Mouse (Mus musculus): Measurements from ENCODE around the gene Slc50a1. TPM values are rescaled to one million over a fixed set of nuclear protein-coding genes. Genes with fewer than 3 reads are reported as not detected.

Slc50a1 gene
- total and polyA plus RNA-seq, 2 experiments from 2014 or later = 33.7 to 50.7 TPM

DNA sequence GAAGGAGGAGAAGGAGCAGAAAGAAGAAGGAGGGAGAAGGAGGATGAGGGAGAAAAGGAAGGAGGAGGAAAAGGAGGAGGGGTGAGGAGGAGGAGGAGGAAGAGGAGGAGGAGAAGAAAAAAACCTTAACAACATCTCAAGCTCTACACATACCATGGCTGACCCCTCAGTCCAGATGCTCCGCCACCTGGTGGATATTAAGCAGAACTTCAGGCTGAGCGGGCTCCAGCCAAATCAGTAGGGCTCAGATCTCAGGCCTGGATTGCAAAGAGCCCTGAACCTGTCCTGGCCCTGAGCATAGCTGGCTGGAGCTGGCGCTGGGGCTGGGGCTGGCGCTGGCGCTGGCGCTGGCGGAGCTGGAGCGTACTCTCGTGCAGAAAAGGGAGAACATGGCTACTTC lies 37.7 kb upstream of the Slc50a1 start:
- Histone ChIP-seq H3K36me3 (replicated peaks; ENCODE audit: control insufficient read depth, insufficient read depth, low read length) (no peaks in the 10 kb centered on the region), H3K9me3 (replicated peaks; ENCODE audit: control insufficient read depth, low read length) (no peaks in the 10 kb centered on the region), H3K4me2 (ENCODE audit: low read depth, low read length) (no peak overlapping the region), H3K4me1 (ENCODE audit: control insufficient read depth, insufficient read depth) (no peaks in the 10 kb centered on the region), H3K27me3 (ENCODE audit: control insufficient read depth, insufficient read depth, low read length) (no peaks in the 10 kb centered on the region), H3K9ac (replicated peaks; ENCODE audit: low read depth, low read length) (no peak overlapping the region), H3K27ac (ENCODE audit: low read depth) (no peak overlapping the region), H3K4me3 (ENCODE audit: low read depth, low read length) (no peak overlapping the region)
- peak; percentile 68 for DNase-seq (ENCODE audit: low spot score)
- ATAC-seq (ENCODE audit: insufficient read depth, low read depth) = peak; percentile 77
- TF ChIP-seq CTCF (IDR thresholded peaks at IDR 0.05; ENCODE audit: low read depth) (peak; percentile 93), EP300 (IDR thresholded peaks at IDR 0.05; ENCODE audit: low read depth) (no peak)
- 2% methylated on average over 9 of the region's 9 CpGs for WGBS

DNA sequence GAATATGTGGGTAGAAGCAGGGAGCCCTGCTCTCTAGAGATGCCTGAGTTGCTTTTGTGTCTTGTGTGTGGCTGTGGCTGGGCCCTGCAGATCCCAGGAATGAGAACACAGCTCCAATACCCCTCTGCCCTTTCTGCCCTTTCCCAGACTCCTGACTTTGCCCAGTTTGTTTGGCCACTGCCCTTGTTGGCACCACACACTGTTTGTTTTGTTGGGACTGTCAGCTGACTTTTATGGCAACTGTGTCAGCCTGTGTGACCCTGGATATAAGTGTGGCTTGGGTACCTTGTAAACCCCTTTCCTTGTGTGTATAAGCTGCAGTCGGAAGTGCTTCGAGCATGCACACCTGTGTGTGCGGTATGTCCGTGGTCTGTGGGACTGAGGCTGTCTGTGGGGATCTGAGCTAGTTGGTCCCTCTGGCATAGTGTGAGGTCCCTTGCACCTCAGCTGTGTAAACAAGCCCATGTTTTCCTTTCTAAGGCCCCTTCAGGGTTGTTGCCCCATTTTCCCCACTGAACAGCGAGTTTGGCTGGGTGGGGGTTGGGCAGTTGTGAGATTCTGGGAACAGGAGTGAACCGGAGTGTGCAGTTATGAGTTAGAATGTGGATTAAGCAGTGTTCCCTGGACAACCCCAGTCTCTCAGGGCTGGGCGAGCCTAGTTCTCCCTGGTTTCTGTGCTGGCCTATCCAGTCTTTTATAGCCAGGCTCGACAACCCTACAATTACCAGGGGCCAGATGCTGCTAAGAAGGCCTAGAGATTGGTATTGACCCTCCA lies 35.4 kb upstream of the Slc50a1 start:
- no peaks in the 10 kb centered on the region for H3K9me3 ChIP-seq (replicated peaks; ENCODE audit: control insufficient read depth, low read length)
- WGBS = 79% methylated on average over 8 of the region's 8 CpGs
- no peak overlapping the region for H3K27ac ChIP-seq (ENCODE audit: low read depth)
- TF ChIP-seq CTCF (IDR thresholded peaks at IDR 0.05; ENCODE audit: low read depth) (no peak), EP300 (IDR thresholded peaks at IDR 0.05; ENCODE audit: low read depth) (no peak)
- ATAC-seq (ENCODE audit: insufficient read depth, low read depth) = no peak
- H3K27me3 ChIP-seq (ENCODE audit: control insufficient read depth, insufficient read depth, low read length) = no peaks in the 10 kb centered on the region
- no peak for DNase-seq (ENCODE audit: low spot score)
- no peak overlapping the region for H3K4me2 ChIP-seq (ENCODE audit: low read depth, low read length)
- H3K36me3 ChIP-seq (replicated peaks; ENCODE audit: control insufficient read depth, insufficient read depth, low read length) = no peaks in the 10 kb centered on the region
- H3K9ac ChIP-seq (replicated peaks; ENCODE audit: low read depth, low read length) = no peak overlapping the region
- H3K4me1 ChIP-seq (ENCODE audit: control insufficient read depth, insufficient read depth) = no peaks in the 10 kb centered on the region
- H3K4me3 ChIP-seq (ENCODE audit: low read depth, low read length) = no peak overlapping the region

DNA sequence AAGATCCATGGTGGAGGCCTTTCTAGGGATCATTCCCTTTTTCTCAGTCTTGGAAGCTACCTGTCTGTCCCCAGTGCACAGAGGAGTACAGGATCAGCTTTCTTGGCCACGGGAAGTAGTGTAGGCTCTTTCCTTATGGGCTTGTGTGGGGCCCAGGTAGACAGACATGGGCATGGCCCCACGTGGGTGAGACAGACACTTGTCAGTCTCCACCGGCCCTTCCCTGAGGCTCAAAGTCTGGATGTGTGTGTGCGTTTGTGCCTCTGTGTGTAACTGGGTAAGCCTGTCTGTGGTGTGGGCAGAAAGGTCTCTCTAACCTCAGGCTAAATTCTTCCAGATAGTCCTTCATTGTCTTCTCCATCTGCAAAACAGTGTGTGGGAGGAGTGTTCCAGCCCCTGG lies 34.7 kb upstream of the Slc50a1 start:
- Histone ChIP-seq H3K9me3 (replicated peaks; ENCODE audit: control insufficient read depth, low read length) (no peaks in the 10 kb centered on the region), H3K9ac (replicated peaks; ENCODE audit: low read depth, low read length) (no peak overlapping the region), H3K4me1 (ENCODE audit: control insufficient read depth, insufficient read depth) (no peaks in the 10 kb centered on the region), H3K27ac (ENCODE audit: low read depth) (no peak overlapping the region), H3K4me2 (ENCODE audit: low read depth, low read length) (no peak overlapping the region), H3K27me3 (ENCODE audit: control insufficient read depth, insufficient read depth, low read length) (no peaks in the 10 kb centered on the region), H3K4me3 (ENCODE audit: low read depth, low read length) (no peak overlapping the region), H3K36me3 (replicated peaks; ENCODE audit: control insufficient read depth, insufficient read depth, low read length) (no peaks in the 10 kb centered on the region)
- DNase-seq (ENCODE audit: low spot score) (no peak), ATAC-seq (ENCODE audit: insufficient read depth, low read depth) (no peak)
- 68% methylated on average over 4 of the region's 4 CpGs for WGBS
- TF ChIP-seq CTCF (IDR thresholded peaks at IDR 0.05; ENCODE audit: low read depth) (no peak), EP300 (IDR thresholded peaks at IDR 0.05; ENCODE audit: low read depth) (no peak)

DNA sequence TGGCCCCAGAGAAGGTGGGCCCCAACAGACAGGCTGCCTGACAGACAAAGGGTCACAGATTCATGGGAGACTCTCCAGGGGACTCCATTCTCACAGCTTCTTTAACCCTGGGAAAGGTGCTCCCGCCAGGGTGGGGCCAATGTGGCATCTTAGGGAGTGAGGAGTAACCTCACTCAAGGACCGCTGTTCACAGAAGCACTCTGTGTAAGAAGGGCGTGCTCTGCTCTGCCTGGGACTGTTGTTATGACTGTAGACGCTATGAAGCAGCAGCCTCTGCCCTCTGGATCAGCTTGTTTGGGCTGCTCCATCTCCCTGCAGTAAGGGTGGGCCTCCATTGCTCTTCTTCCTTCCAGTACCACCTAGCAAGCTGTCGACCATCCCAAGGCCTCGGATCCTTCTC lies 34.1 kb upstream of the Slc50a1 start:
- 57% methylated on average over 6 of the region's 6 CpGs for WGBS
- DNase-seq (ENCODE audit: low spot score) (no peak), ATAC-seq (ENCODE audit: insufficient read depth, low read depth) (no peak)
- H3K36me3 ChIP-seq (replicated peaks; ENCODE audit: control insufficient read depth, insufficient read depth, low read length) = no peaks in the 10 kb centered on the region
- TF ChIP-seq EP300 (IDR thresholded peaks at IDR 0.05; ENCODE audit: low read depth) (no peak), CTCF (IDR thresholded peaks at IDR 0.05; ENCODE audit: low read depth) (no peak)
- no peak overlapping the region for H3K4me2 ChIP-seq (ENCODE audit: low read depth, low read length)
- peaks cover 6% of the 10 kb centered on the region; the same call in 1 of the 2 replicates for H3K4me1 ChIP-seq (ENCODE audit: control insufficient read depth, insufficient read depth)
- no peaks in the 10 kb centered on the region for H3K9me3 ChIP-seq (replicated peaks; ENCODE audit: control insufficient read depth, low read length)
- H3K9ac ChIP-seq (replicated peaks; ENCODE audit: low read depth, low read length) = no peak overlapping the region
- H3K27me3 ChIP-seq (ENCODE audit: control insufficient read depth, insufficient read depth, low read length) = no peaks in the 10 kb centered on the region
- no peak overlapping the region for H3K4me3 ChIP-seq (ENCODE audit: low read depth, low read length)
- no peak overlapping the region for H3K27ac ChIP-seq (ENCODE audit: low read depth)

DNA sequence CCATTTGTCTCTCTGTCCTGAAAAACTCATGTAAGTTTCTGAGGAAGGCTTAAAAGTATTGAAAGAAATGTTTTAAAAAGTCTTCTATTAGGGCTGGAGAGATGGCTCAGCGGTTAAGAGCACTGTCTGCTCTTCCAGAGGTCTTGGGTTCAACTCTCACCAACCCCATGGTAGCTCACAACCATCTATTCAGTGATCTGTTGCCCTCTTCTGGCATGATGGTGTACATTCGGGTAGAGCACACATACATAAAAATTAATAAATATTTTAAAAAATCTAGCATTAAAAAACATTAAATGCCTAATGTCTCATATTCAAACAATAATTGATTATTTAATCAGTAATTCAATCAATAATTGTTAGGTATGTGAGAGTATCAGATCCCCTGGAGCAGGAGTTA lies 30.1 kb upstream of the Slc50a1 start:
- TF ChIP-seq EP300 (IDR thresholded peaks at IDR 0.05; ENCODE audit: low read depth) (no peak), CTCF (IDR thresholded peaks at IDR 0.05; ENCODE audit: low read depth) (peak; percentile 18; the same call in 1 of the 2 replicates)
- H3K4me3 ChIP-seq (ENCODE audit: low read depth, low read length) = no peak overlapping the region
- H3K9ac ChIP-seq (replicated peaks; ENCODE audit: low read depth, low read length) = no peak overlapping the region
- no peaks in the 10 kb centered on the region for H3K36me3 ChIP-seq (replicated peaks; ENCODE audit: control insufficient read depth, insufficient read depth, low read length)
- no peaks in the 10 kb centered on the region for H3K9me3 ChIP-seq (replicated peaks; ENCODE audit: control insufficient read depth, low read length)
- no peak for DNase-seq (ENCODE audit: low spot score)
- H3K27ac ChIP-seq (ENCODE audit: low read depth) = no peak overlapping the region
- H3K4me1 ChIP-seq (ENCODE audit: control insufficient read depth, insufficient read depth) = peaks cover 6% of the 10 kb centered on the region; the same call in 1 of the 2 replicates
- no peak for ATAC-seq (ENCODE audit: insufficient read depth, low read depth)
- 63% methylated on average over 2 of the region's 2 CpGs for WGBS
- H3K27me3 ChIP-seq (ENCODE audit: control insufficient read depth, insufficient read depth, low read length) = no peaks in the 10 kb centered on the region
- H3K4me2 ChIP-seq (ENCODE audit: low read depth, low read length) = no peak overlapping the region

DNA sequence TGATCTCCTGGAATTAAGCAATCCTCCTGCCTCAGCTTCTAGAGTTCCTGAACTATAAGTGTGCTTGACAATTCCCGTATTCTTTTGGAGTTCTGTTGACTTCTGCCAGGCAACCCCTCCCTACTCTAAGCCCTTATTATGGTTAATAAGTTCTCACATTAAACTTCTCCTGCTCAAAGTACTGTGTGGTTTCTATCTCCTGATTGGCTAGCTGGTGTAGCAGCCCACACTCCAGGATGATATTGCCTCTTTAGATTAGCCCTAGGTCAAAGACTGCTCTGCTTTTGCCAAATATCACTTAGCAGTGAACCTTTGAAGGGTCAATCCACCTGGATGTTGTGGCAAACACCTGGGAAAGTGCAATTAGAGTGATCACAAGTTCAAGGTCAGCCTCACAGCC lies 29.7 kb upstream of the Slc50a1 start:
- DNase-seq (ENCODE audit: low spot score) (no peak), ATAC-seq (ENCODE audit: insufficient read depth, low read depth) (no peak)
- Histone ChIP-seq H3K9ac (replicated peaks; ENCODE audit: low read depth, low read length) (no peak overlapping the region; the same call in 1 of the 2 replicates), H3K36me3 (replicated peaks; ENCODE audit: control insufficient read depth, insufficient read depth, low read length) (no peaks in the 10 kb centered on the region), H3K4me1 (ENCODE audit: control insufficient read depth, insufficient read depth) (peaks cover 6% of the 10 kb centered on the region; the same call in 1 of the 2 replicates), H3K4me3 (ENCODE audit: low read depth, low read length) (peak overlapping the region; percentile 36), H3K27ac (ENCODE audit: low read depth) (no peak overlapping the region), H3K9me3 (replicated peaks; ENCODE audit: control insufficient read depth, low read length) (no peaks in the 10 kb centered on the region), H3K4me2 (ENCODE audit: low read depth, low read length) (peak overlapping the region; percentile 64), H3K27me3 (ENCODE audit: control insufficient read depth, insufficient read depth, low read length) (no peaks in the 10 kb centered on the region)
- 41% methylated on average over 1 of the region's 1 CpGs for WGBS
- TF ChIP-seq CTCF (IDR thresholded peaks at IDR 0.05; ENCODE audit: low read depth) (no peak), EP300 (IDR thresholded peaks at IDR 0.05; ENCODE audit: low read depth) (no peak)

Data from heart, postnatal 0 days (tissue).